ENCODE assay signal across 30 mouse cellular contexts in genomic region chr2:76578911-76579310, GRCm38 (mm10).
DNase-seq lines count a peak whose midpoint lies in the region; ATAC-seq and TF ChIP-seq lines count a peak whose summit lies in the region.
"Had no signal": no experiment of that assay in that cellular context is flagged by ENCODE, and none has a peak within 500 bp of the region (broad histone marks: within the 10 kb centered on the region; RNA-seq: fewer than 3 reads in every experiment).

No protein-coding gene starts in this region.

- WGBS in forebrain, embryonic 14.5 days: 65% methylated on average over 8 of the region's 8 CpGs
- 88% methylated on average over 8 of the region's 8 CpGs for WGBS in forebrain, embryonic 11.5 days
- WGBS in forebrain, postnatal 0 days: 48% methylated on average over 8 of the region's 8 CpGs
- WGBS in lung, postnatal 0 days: 85% methylated on average over 8 of the region's 8 CpGs

- no peaks in the 10 kb centered on the region for H3K27me3 ChIP-seq in forebrain, embryonic 14.5 days (replicated peaks; ENCODE audit: control insufficient read depth, insufficient read depth, low read length)
- H3K27me3 ChIP-seq in forebrain, embryonic 11.5 days (ENCODE audit: control insufficient read depth, insufficient read depth, low read length): no peaks in the 10 kb centered on the region
- H3K27me3 ChIP-seq in forebrain, postnatal 0 days (ENCODE audit: insufficient read depth, low read length): no peaks in the 10 kb centered on the region
- no peaks in the 10 kb centered on the region for H3K27me3 ChIP-seq in lung, postnatal 0 days (replicated peaks; ENCODE audit: insufficient read depth, low read length)
- H3K27me3 ChIP-seq: embryonic facial prominence, embryonic 13.5 days; hindbrain, embryonic 12.5 days; intestine, embryonic 15.5 days; limb, embryonic 13.5 days; midbrain, embryonic 13.5 days; neural tube, embryonic 13.5 days had no signal

- no peak for TF ChIP-seq POLR2A in brain, embryonic 14.5 days (IDR thresholded peaks at IDR 0.05; ENCODE audit: borderline replicate concordance, extremely low read depth, insufficient read depth, insufficient read length, poor library complexity, severe bottlenecking)

- no peaks in the 10 kb centered on the region for H3K4me1 ChIP-seq in forebrain, embryonic 14.5 days (ENCODE audit: control insufficient read depth, insufficient read depth, low read length)
- no peaks in the 10 kb centered on the region for H3K4me1 ChIP-seq in forebrain, embryonic 11.5 days (replicated peaks; ENCODE audit: control insufficient read depth, insufficient read depth, low read length)
- H3K4me1 ChIP-seq in forebrain, postnatal 0 days (ENCODE audit: insufficient read depth): no peaks in the 10 kb centered on the region
- H3K4me1 ChIP-seq in lung, postnatal 0 days (ENCODE audit: insufficient read depth, low read depth, low read length): no peaks in the 10 kb centered on the region
- H3K4me1 ChIP-seq: embryonic facial prominence, embryonic 13.5 days; hindbrain, embryonic 12.5 days; intestine, embryonic 15.5 days; limb, embryonic 13.5 days; midbrain, embryonic 13.5 days; neural tube, embryonic 13.5 days had no signal

- H3K27ac ChIP-seq in forebrain, embryonic 14.5 days (ENCODE audit: low read depth, low read length): no peak overlapping the region
- H3K27ac ChIP-seq in forebrain, embryonic 11.5 days (ENCODE audit: low read depth, low read length): no peak overlapping the region
- H3K27ac ChIP-seq in forebrain, postnatal 0 days (ENCODE audit: low read depth, low read length): peak overlapping the region; percentile 29; the same call in 1 of the 2 replicates
- H3K27ac ChIP-seq in lung, postnatal 0 days (ENCODE audit: low read length): no peak overlapping the region
- H3K27ac ChIP-seq: embryonic facial prominence, embryonic 13.5 days; hindbrain, embryonic 12.5 days; hindbrain, postnatal 0 days; intestine, embryonic 15.5 days; left cerebral cortex, adult 2 months; limb, embryonic 13.5 days; macrophage; midbrain, embryonic 13.5 days; neural tube, embryonic 13.5 days had no signal

- no peaks in the 10 kb centered on the region for H3K36me3 ChIP-seq in forebrain, embryonic 14.5 days (ENCODE audit: control insufficient read depth, insufficient read depth, low read length)
- no peaks in the 10 kb centered on the region for H3K36me3 ChIP-seq in forebrain, embryonic 11.5 days (ENCODE audit: control insufficient read depth, insufficient read depth, low read length)
- H3K36me3 ChIP-seq in forebrain, postnatal 0 days (ENCODE audit: insufficient read depth): peaks cover 4% of the 10 kb centered on the region; the same call in 1 of the 2 replicates
- no peaks in the 10 kb centered on the region for H3K36me3 ChIP-seq in lung, postnatal 0 days (ENCODE audit: insufficient read depth, low read length)
- H3K36me3 ChIP-seq: intestine, embryonic 15.5 days had no signal

- TF ChIP-seq CTCF in brain, embryonic 14.5 days (IDR thresholded peaks at IDR 0.05; ENCODE audit: borderline replicate concordance, extremely low read depth, insufficient read depth, insufficient read length): no peak
- no peak for TF ChIP-seq CTCF in forebrain, postnatal 0 days (IDR thresholded peaks at IDR 0.05; ENCODE audit: low read depth)
- TF ChIP-seq CTCF in lung, postnatal 0 days (IDR thresholded peaks at IDR 0.05): no peak

- H3K4me3 ChIP-seq in forebrain, embryonic 14.5 days (ENCODE audit: low read depth, low read length): no peak overlapping the region
- H3K4me3 ChIP-seq in forebrain, embryonic 11.5 days (ENCODE audit: low read depth, low read length): no peak overlapping the region
- no peak overlapping the region for H3K4me3 ChIP-seq in forebrain, postnatal 0 days (ENCODE audit: low read depth, low read length)
- H3K4me3 ChIP-seq in lung, postnatal 0 days (ENCODE audit: low read depth, low read length): no peak overlapping the region
- H3K4me3 ChIP-seq: embryonic facial prominence, embryonic 13.5 days; erythroblast, embryonic 14.5 days; hindbrain, embryonic 12.5 days; intestine, embryonic 15.5 days; left cerebral cortex, adult 2 months; limb, embryonic 13.5 days; midbrain, embryonic 13.5 days; neural tube, embryonic 13.5 days had no signal

- no peaks in the 10 kb centered on the region for H3K9me3 ChIP-seq in forebrain, embryonic 14.5 days (replicated peaks; ENCODE audit: control insufficient read depth, low read length)
- no peaks in the 10 kb centered on the region for H3K9me3 ChIP-seq in forebrain, embryonic 11.5 days (ENCODE audit: control insufficient read depth, low read length)
- no peaks in the 10 kb centered on the region for H3K9me3 ChIP-seq in forebrain, postnatal 0 days (ENCODE audit: low read length)
- H3K9me3 ChIP-seq in lung, postnatal 0 days (ENCODE audit: low read length): no peaks in the 10 kb centered on the region
- H3K9me3 ChIP-seq: embryonic facial prominence, embryonic 13.5 days; hindbrain, embryonic 12.5 days; intestine, embryonic 15.5 days; limb, embryonic 13.5 days; midbrain, embryonic 13.5 days; neural tube, embryonic 13.5 days had no signal

- no peak for TF ChIP-seq EP300 in lung, postnatal 0 days (IDR thresholded peaks at IDR 0.05)

- H3K4me2 ChIP-seq in forebrain, embryonic 14.5 days (ENCODE audit: low read length): no peak overlapping the region
- no peak overlapping the region for H3K4me2 ChIP-seq in forebrain, embryonic 11.5 days (ENCODE audit: low read depth, low read length, severe bottlenecking)
- no peak overlapping the region for H3K4me2 ChIP-seq in forebrain, postnatal 0 days (ENCODE audit: low read depth)
- no peak overlapping the region for H3K4me2 ChIP-seq in lung, postnatal 0 days (replicated peaks; ENCODE audit: low read depth, low read length)
- H3K4me2 ChIP-seq: embryonic facial prominence, embryonic 13.5 days; heart, embryonic 11.5 days; hindbrain, embryonic 12.5 days; intestine, embryonic 15.5 days; limb, embryonic 13.5 days; liver, embryonic 11.5 days; midbrain, embryonic 13.5 days; neural tube, embryonic 13.5 days had no signal

- DNase-seq in forebrain, embryonic 14.5 days (ENCODE audit: low spot score): peak; percentile 67
- DNase-seq in forebrain, embryonic 11.5 days (ENCODE audit: low spot score): no peak
- DNase-seq in brain, embryonic 14.5 days (ENCODE audit: low read depth): peak; percentile 74
- peak; percentile 59 for DNase-seq in forebrain, postnatal 0 days
- DNase-seq in layer of hippocampus, postnatal 14 days (ENCODE audit: low spot score in 2 of 2): peak; percentile 13 to 65
- no peak for DNase-seq in lung, postnatal 0 days (ENCODE audit: low spot score)
- DNase-seq in gastrocnemius, adult 18-20 months (ENCODE audit: low spot score): no peak
- DNase-seq: adrenal gland, postnatal 14 days; cerebellum, adult 8-10 months; gastrocnemius, postnatal 25 days; heart, adult 11 months; heart, postnatal 36 days; kidney, adult 8-10 months; kidney, postnatal 10 days; right cerebral cortex, postnatal 25 days; spleen, adult 18-20 months; thymus, postnatal 14 days had no signal

- peak; percentile 68; the same call in 1 of the 2 replicates for ATAC-seq in forebrain, embryonic 14.5 days
- no peak for ATAC-seq in forebrain, embryonic 11.5 days (replicated peaks; ENCODE audit: low FRiP score)
- peak; percentile 96 for ATAC-seq in forebrain, postnatal 0 days
- no peak for ATAC-seq in lung, postnatal 0 days
- ATAC-seq: CD4-positive, CD25-positive, alpha-beta regulatory T cell, adult 4 months; hindbrain, postnatal 0 days; intestine, embryonic 15.5 days; midbrain, embryonic 13.5 days had no signal

- no peak overlapping the region for H3K9ac ChIP-seq in forebrain, embryonic 14.5 days (ENCODE audit: low read length)
- H3K9ac ChIP-seq in forebrain, embryonic 11.5 days (ENCODE audit: low read length): no peak overlapping the region
- H3K9ac ChIP-seq in forebrain, postnatal 0 days: no peak overlapping the region
- H3K9ac ChIP-seq in lung, postnatal 0 days (replicated peaks; ENCODE audit: low read depth): no peak overlapping the region
- H3K9ac ChIP-seq: embryonic facial prominence, embryonic 13.5 days; hindbrain, embryonic 12.5 days; intestine, embryonic 15.5 days; limb, embryonic 13.5 days; midbrain, embryonic 13.5 days; neural tube, embryonic 13.5 days had no signal

Comparison
In these comparisons a context has a peak if more than half of its experiments do, and no peak if none do; other contexts are left out.
1. ATAC-seq: peak in forebrain, embryonic 14.5 days (single experiment) and forebrain, postnatal 0 days (single experiment); none in forebrain, embryonic 11.5 days (single experiment) and lung, postnatal 0 days (single experiment).
2. DNase-seq: peak in forebrain, embryonic 14.5 days (single experiment), brain, embryonic 14.5 days (single experiment), forebrain, postnatal 0 days (single experiment) and layer of hippocampus, postnatal 14 days (2 of 2); none in forebrain, embryonic 11.5 days (single experiment), lung, postnatal 0 days (single experiment) and gastrocnemius, adult 18-20 months (single experiment).